Mouse (Mus musculus) gastrocnemius, adult 2 months (tissue): ENCODE results near the gene Slc25a10. TPM values are rescaled to one million over a fixed set of nuclear protein-coding genes. Genes with fewer than 3 reads are reported as not detected.
A peak's percentile ranks its signal among the peaks of the same experiment; 100 is the strongest.

Experiments
- DNase-seq: peaks from one replicate; pipeline ENCODE4 v3.0.0; 2022
- H3K27ac ChIP-seq: fragments of 200-600 bp; 2 replicates; pipeline ENCODE4 v1.8.1; 2022; ENCODE audit warnings: mild to moderate bottlenecking
- H3K4me3 ChIP-seq: fragments of 200-600 bp; 2 replicates; pipeline ENCODE4 v1.8.1; 2022; ENCODE audit warnings: mild to moderate bottlenecking, moderate library complexity
- CTCF ChIP-seq: fragments of 200-600 bp; IDR thresholded peaks from 2 replicates; pipeline ENCODE4 v1.8.1; 2022; ENCODE audit warnings: antibody characterized with exemption, mild to moderate bottlenecking, moderate library complexity
- intact Hi-C: fragments of 180-260 bp; cut with DNase I; formaldehyde crosslinking; loops from one replicate; pipeline ENCODE4 v1.15.1; 2025
- total RNA-seq, 2 experiments: library from RNA; stranded (reverse); gene quantifications; 2 replicates each; pipeline ENCODE4 v1.2.3; 2021

Slc25a10 gene
- total RNA-seq, 2 experiments from 2014 or later = 2.8 to 4.1 TPM

GRCm38 (mm10) chr11:120520498-120520897 lies 28.9 kb downstream of the Slc25a10 start:
- TF ChIP-seq CTCF = no peak
- intact Hi-C loops = loop anchor here (2.0 kb wide), 2 partner anchors 18 to 28 kb away; partner anchors contain the start of gene Mcrip1
- DNase-seq = no peak
- Histone ChIP-seq H3K27ac (peak overlapping the region; percentile 83), H3K4me3 (peak overlapping the region; percentile 52)

GRCm38 (mm10) chr11:120520967-120521540 lies 29.4 kb downstream of the Slc25a10 start:
- H3K27ac ChIP-seq = peak overlapping the region; percentile 83
- intact Hi-C loops = loop anchor here (2.0 kb wide), 2 partner anchors 18 to 28 kb away; partner anchors contain the start of gene Mcrip1

GRCm38 (mm10) chr11:120522581-120522980 lies 30.9 kb downstream of the Slc25a10 start:
- no peak for TF ChIP-seq CTCF
- H3K4me3 ChIP-seq = no peak overlapping the region
- no peak overlapping the region for H3K27ac ChIP-seq
- DNase-seq = no peak
- intact Hi-C loops = no loop called here

More at GRCm38 (mm10) chr11:120520967-120521540, 29.4 kb downstream of the Slc25a10 start:
- peak overlapping the region; percentile 52 for H3K4me3 ChIP-seq
- peak; percentile 93 for DNase-seq
- TF ChIP-seq CTCF = no peak

- no peak for DNase-seq
- Histone ChIP-seq H3K4me3 (no peak overlapping the region), H3K27ac (no peak overlapping the region)
- intact Hi-C loops = no loop called here
- TF ChIP-seq CTCF = no peak
Measured at GRCm38 (mm10) chr11:120525959-120526358, 34.3 kb downstream of the Slc25a10 start.

- intact Hi-C loops = no loop called here
- no peak for TF ChIP-seq CTCF
- H3K27ac ChIP-seq = no peak overlapping the region
- DNase-seq = no peak
- no peak overlapping the region for H3K4me3 ChIP-seq
Measured at GRCm38 (mm10) chr11:120527690-120528354, 36.2 kb downstream of the Slc25a10 start.

GRCm38 (mm10) chr11:120528903-120529302 lies 37.3 kb downstream of the Slc25a10 start:
- intact Hi-C loops = no loop called here
- H3K4me3 ChIP-seq = no peak overlapping the region
- H3K27ac ChIP-seq = no peak overlapping the region
- no peak for TF ChIP-seq CTCF
- no peak for DNase-seq

- no peak within 1 kb of the TSS for H3K27ac ChIP-seq
- intact Hi-C loops = no loop called here
- TF ChIP-seq CTCF = no peak
- peak; percentile 55 for DNase-seq
- H3K4me3 ChIP-seq = peak within 1 kb of the TSS; percentile 64
Measured at GRCm38 (mm10) chr11:120530085-120530964, 38.7 kb downstream of the Slc25a10 start, which contains the start of gene Gcgr. Gene Gcgr (plus strand): TSS chr11:120530699.

GRCm38 (mm10) chr11:120531646-120532045 lies 40.0 kb downstream of the Slc25a10 start:
- Histone ChIP-seq H3K4me3 (no peak overlapping the region), H3K27ac (no peak overlapping the region)
- TF ChIP-seq CTCF = no peak
- intact Hi-C loops = no loop called here
- no peak for DNase-seq

GRCm38 (mm10) chr11:120534093-120534492 lies 42.5 kb downstream of the Slc25a10 start:
- no peak for TF ChIP-seq CTCF
- no peak overlapping the region for H3K27ac ChIP-seq
- no peak for DNase-seq
- H3K4me3 ChIP-seq = no peak overlapping the region
- intact Hi-C loops = no loop called here

GRCm38 (mm10) chr11:120535145-120535544 lies 43.5 kb downstream of the Slc25a10 start:
- Histone ChIP-seq H3K4me3 (no peak overlapping the region), H3K27ac (no peak overlapping the region)
- intact Hi-C loops = no loop called here
- no peak for DNase-seq
- no peak for TF ChIP-seq CTCF

- H3K4me3 ChIP-seq = no peak overlapping the region
- H3K27ac ChIP-seq = no peak overlapping the region
- intact Hi-C loops = no loop called here
- no peak for TF ChIP-seq CTCF
- no peak for DNase-seq
Measured at GRCm38 (mm10) chr11:120535804-120536203, 44.2 kb downstream of the Slc25a10 start.

GRCm38 (mm10) chr11:120538485-120538884 lies 46.8 kb downstream of the Slc25a10 start:
- H3K4me3 ChIP-seq = no peak overlapping the region
- intact Hi-C loops = loop anchor here (2.0 kb wide), 1 partner anchor 18 kb away; no protein-coding TSS in a partner anchor
- DNase-seq = peak; percentile 92
- H3K27ac ChIP-seq = peak overlapping the region; percentile 74
- no peak for TF ChIP-seq CTCF

GRCm38 (mm10) chr11:120538955-120539284 lies 47.3 kb downstream of the Slc25a10 start:
- intact Hi-C loops = loop anchor here (2.0 kb wide), 1 partner anchor 18 kb away; no protein-coding TSS in a partner anchor
- DNase-seq = no peak
- Histone ChIP-seq H3K4me3 (no peak overlapping the region), H3K27ac (peak overlapping the region; percentile 74)
- TF ChIP-seq CTCF = no peak
